Mouse (Mus musculus) ES-Bruce4 (cell line): ENCODE results near the gene Wdtc1. TPM values are rescaled to one million over a fixed set of nuclear protein-coding genes. Genes with fewer than 3 reads are reported as not detected.
A peak's percentile ranks its signal among the peaks of the same experiment; 100 is the strongest.

ENCODE experiments used
- H3K27ac ChIP-seq: 2 replicates; pipeline ENCODE4 v1.5.1; 2012; ENCODE audit warnings: low read length, inconsistent platforms; ENCODE audit not compliant: insufficient read depth
- H3K27me3 ChIP-seq: 2 replicates; pipeline ENCODE4 v1.6.1; 2012; ENCODE audit warnings: mild to moderate bottlenecking, low read length, inconsistent platforms; ENCODE audit not compliant: control insufficient read depth, poor library complexity, insufficient read depth, severe bottlenecking
- H3K36me3 ChIP-seq: 2 replicates; pipeline ENCODE4 v1.6.1; 2012; ENCODE audit warnings: inconsistent platforms, mild to moderate bottlenecking, low read length, moderate library complexity; ENCODE audit not compliant: control insufficient read depth, poor library complexity, insufficient read depth, severe bottlenecking
- H3K4me1 ChIP-seq: one replicate; pipeline ENCODE4 v1.8.1; 2011; ENCODE audit warnings: low read length; ENCODE audit not compliant: control insufficient read depth, insufficient read depth
- H3K4me3 ChIP-seq: 2 replicates; pipeline ENCODE4 v1.5.1; 2011; ENCODE audit warnings: low read depth, mild to moderate bottlenecking, low read length
- H3K9ac ChIP-seq: 2 replicates; pipeline ENCODE4 v1.6.1; 2012; ENCODE audit warnings: low read depth, mild to moderate bottlenecking, inconsistent platforms; ENCODE audit not compliant: poor library complexity, severe bottlenecking
- H3K9me3 ChIP-seq: replicated peaks from 2 replicates; pipeline ENCODE4 v1.6.1; 2012; ENCODE audit warnings: mild to moderate bottlenecking, low read length, inconsistent platforms; ENCODE audit not compliant: control insufficient read depth, poor library complexity, insufficient read depth, severe bottlenecking
- CTCF ChIP-seq: IDR thresholded peaks from one replicate; pipeline ENCODE4 v1.8.1; 2011; ENCODE audit warnings: low read depth, low read length
- EP300 ChIP-seq: IDR thresholded peaks from 2 replicates; pipeline ENCODE4 v1.6.1; 2011; ENCODE audit warnings: low read depth, low read length; ENCODE audit not compliant: insufficient read depth
- POLR2A ChIP-seq: IDR thresholded peaks from one replicate; pipeline ENCODE4 v1.8.1; 2011; ENCODE audit warnings: low read length; ENCODE audit not compliant: insufficient read depth
- polyA plus RNA-seq: library from polyadenylated mRNA; stranded (reverse); fragments of >200 nt; gene quantifications from 2 replicates; pipeline ENCODE4 v1.2.4, GENCODE M21; 2011; ENCODE audit warnings: low read depth; ENCODE audit not compliant: missing spikeins, insufficient read depth, insufficient read length

Gene Wdtc1
- polyA plus RNA-seq, 1 experiment: 69.2 TPM

- peak overlapping the region; percentile 42; the same call in 1 of the 2 replicates for H3K27ac ChIP-seq
- no peaks in the 10 kb centered on the region for H3K36me3 ChIP-seq
- no peaks in the 10 kb centered on the region for H3K4me1 ChIP-seq
- no peak overlapping the region for H3K9ac ChIP-seq
- no peak for TF ChIP-seq CTCF
- TF ChIP-seq POLR2A: no peak
- TF ChIP-seq EP300: no peak
- no peaks in the 10 kb centered on the region for H3K27me3 ChIP-seq
- H3K9me3 ChIP-seq: no peaks in the 10 kb centered on the region
- H3K4me3 ChIP-seq: no peak overlapping the region
These were observed 66.7 kb downstream of the Wdtc1 start for GRCm38 (mm10) chr4:133286476-133287077.

- no peaks in the 10 kb centered on the region for H3K36me3 ChIP-seq
- TF ChIP-seq EP300 (no peak), POLR2A (no peak), CTCF (no peak)
- H3K4me1 ChIP-seq: no peaks in the 10 kb centered on the region
- H3K4me3 ChIP-seq: no peak overlapping the region
- no peak overlapping the region for H3K27ac ChIP-seq
- no peaks in the 10 kb centered on the region for H3K27me3 ChIP-seq
- no peaks in the 10 kb centered on the region for H3K9me3 ChIP-seq
- H3K9ac ChIP-seq: no peak overlapping the region
These were observed 67.3 kb downstream of the Wdtc1 start for GRCm38 (mm10) chr4:133285950-133286349.

GRCm38 (mm10) chr4:133285299-133285698, 68.0 kb downstream of the Wdtc1 start:
- no peak overlapping the region for H3K4me3 ChIP-seq
- no peaks in the 10 kb centered on the region for H3K4me1 ChIP-seq
- no peak overlapping the region for H3K27ac ChIP-seq

GRCm38 (mm10) chr4:133282656-133283055, 70.6 kb downstream of the Wdtc1 start:
- Histone ChIP-seq H3K9me3 (no peaks in the 10 kb centered on the region), H3K4me1 (no peaks in the 10 kb centered on the region), H3K27ac (peak overlapping the region; percentile 28; the same call in 1 of the 2 replicates), H3K27me3 (no peaks in the 10 kb centered on the region), H3K9ac (no peak overlapping the region), H3K36me3 (no peaks in the 10 kb centered on the region), H3K4me3 (no peak overlapping the region)
- no peak for TF ChIP-seq CTCF
- no peak for TF ChIP-seq EP300
- TF ChIP-seq POLR2A: no peak

More at GRCm38 (mm10) chr4:133285299-133285698, 68.0 kb downstream of the Wdtc1 start:
- TF ChIP-seq CTCF (no peak), POLR2A (no peak), EP300 (no peak)
- H3K9ac ChIP-seq: no peak overlapping the region
- H3K9me3 ChIP-seq: no peaks in the 10 kb centered on the region
- no peaks in the 10 kb centered on the region for H3K27me3 ChIP-seq
- no peaks in the 10 kb centered on the region for H3K36me3 ChIP-seq

- Histone ChIP-seq H3K4me3 (peak overlapping the region; percentile 10; the same call in 1 of the 2 replicates), H3K27me3 (no peaks in the 10 kb centered on the region), H3K9ac (0 out of 2 replicates have a peak overlapping the region, but pooled peaks have one; percentile 12), H3K27ac (peak overlapping the region; percentile 28; the same call in 1 of the 2 replicates), H3K9me3 (no peaks in the 10 kb centered on the region), H3K36me3 (no peaks in the 10 kb centered on the region), H3K4me1 (no peaks in the 10 kb centered on the region)
- TF ChIP-seq EP300 (no peak), POLR2A (no peak), CTCF (no peak)
These were observed 71.3 kb downstream of the Wdtc1 start for GRCm38 (mm10) chr4:133281951-133282481.

GRCm38 (mm10) chr4:133281513-133281912, 71.8 kb downstream of the Wdtc1 start:
- no peak for TF ChIP-seq POLR2A
- TF ChIP-seq CTCF: no peak
- TF ChIP-seq EP300: no peak
- Histone ChIP-seq H3K9me3 (no peaks in the 10 kb centered on the region), H3K4me3 (no peak overlapping the region), H3K4me1 (no peaks in the 10 kb centered on the region), H3K9ac (0 out of 2 replicates have a peak overlapping the region, but pooled peaks have one; percentile 12), H3K36me3 (no peaks in the 10 kb centered on the region), H3K27ac (no peak overlapping the region), H3K27me3 (no peaks in the 10 kb centered on the region)
